ENCODE assay signal across 10 mouse cellular contexts in genomic region chr8:12755312-12755711, GRCm38 (mm10). TPM values are rescaled to one million over a fixed set of nuclear protein-coding genes. Genes with fewer than 3 reads are reported as not detected.
A peak's percentile ranks its signal among the peaks of the same experiment; 100 is the strongest.
DNase-seq lines count a peak whose midpoint lies in the region; ATAC-seq and TF ChIP-seq lines count a peak whose summit lies in the region.
"Had no signal": no experiment of that assay in that cellular context is flagged by ENCODE, and none has a peak within 500 bp of the region (broad histone marks: within the 10 kb centered on the region; RNA-seq: fewer than 3 reads in every experiment).

No protein-coding gene starts in this region.

- no peaks in the 10 kb centered on the region for H3K9me3 ChIP-seq in intestine, postnatal 0 days (ENCODE audit: control insufficient read depth)
- H3K9me3 ChIP-seq in intestine, embryonic 15.5 days = no peaks in the 10 kb centered on the region
- H3K9me3 ChIP-seq in MEL (replicated peaks; ENCODE audit: insufficient read depth, low read length) = no peaks in the 10 kb centered on the region
- no peaks in the 10 kb centered on the region for H3K9me3 ChIP-seq in lung, embryonic 16.5 days (ENCODE audit: control insufficient read depth, low read length)
- H3K9me3 ChIP-seq: hindbrain, embryonic 15.5 days had no signal

- no peak overlapping the region for H3K4me3 ChIP-seq in intestine, postnatal 0 days (ENCODE audit: low read depth, low read length)
- H3K4me3 ChIP-seq in intestine, embryonic 15.5 days (replicated peaks) = no peak overlapping the region
- no peak overlapping the region for H3K4me3 ChIP-seq in MEL (ENCODE audit: control insufficient read depth in 1 of 2, insufficient read depth in 1 of 2, low read depth in 2 of 2, low read length in 2 of 2)
- H3K4me3 ChIP-seq in lung, embryonic 16.5 days (ENCODE audit: low read length) = no peak overlapping the region
- H3K4me3 ChIP-seq: hindbrain, embryonic 15.5 days; myocyte had no signal

- TF ChIP-seq CTCF in intestine, postnatal 0 days (IDR thresholded peaks at IDR 0.05; ENCODE audit: low read depth) = peak; percentile 81
- TF ChIP-seq CTCF in MEL (IDR thresholded peaks at IDR 0.05 in 2 of 3, conservative IDR thresholded peaks at IDR 0.05 in 1 of 3; ENCODE audit: control insufficient read depth in 1 of 3, insufficient read depth in 1 of 3, low read depth in 2 of 3, low read length in 3 of 3, poor library complexity in 1 of 3, severe bottlenecking in 1 of 3) = peak; percentile 25 to 53 (median 40); a peak in 5 of 6 replicates
- no peak; the same call in 1 of the 2 replicates for TF ChIP-seq CTCF in brain, embryonic 14.5 days (IDR thresholded peaks at IDR 0.05; ENCODE audit: borderline replicate concordance, extremely low read depth, insufficient read depth, insufficient read length)

- peak; percentile 74 for DNase-seq in MEL (ENCODE audit: low read depth, low spot score)
- peak; percentile 46 for DNase-seq in brain, embryonic 14.5 days (ENCODE audit: low read depth)
- no peak for DNase-seq in urinary bladder, postnatal 4 days (ENCODE audit: low spot score in 2 of 2)
- no peak for DNase-seq in testis, postnatal 14 days (ENCODE audit: low spot score)
- DNase-seq in left cerebral cortex, adult 18-20 months (ENCODE audit: low spot score in 2 of 2) = no peak

- TF ChIP-seq POLR2A in MEL (IDR thresholded peaks at IDR 0.05; ENCODE audit: control insufficient read depth in 1 of 2, insufficient read depth in 1 of 2, low read depth in 1 of 2, low read length in 2 of 2, poor library complexity in 1 of 2) = no peak
- no peak for TF ChIP-seq POLR2A in brain, embryonic 14.5 days (IDR thresholded peaks at IDR 0.05; ENCODE audit: borderline replicate concordance, extremely low read depth, insufficient read depth, insufficient read length, poor library complexity, severe bottlenecking)

- peaks cover 8% of the 10 kb centered on the region for H3K79me2 ChIP-seq in MEL (ENCODE audit: control insufficient read depth, insufficient read depth, low read length, poor library complexity)

- TF ChIP-seq RAD21 in MEL (IDR thresholded peaks at IDR 0.05; ENCODE audit: low read depth, low read length) = peak; percentile 37

- no peaks in the 10 kb centered on the region for H3K4me1 ChIP-seq in intestine, postnatal 0 days (replicated peaks; ENCODE audit: control insufficient read depth, insufficient read depth, low read length)
- H3K4me1 ChIP-seq in intestine, embryonic 15.5 days (replicated peaks) = peaks cover 21% of the 10 kb centered on the region
- peaks cover 5 to 20% of the 10 kb centered on the region in 2 experiments for H3K4me1 ChIP-seq in MEL (ENCODE audit: control insufficient read depth in 1 of 2, insufficient read depth in 2 of 2, low read length in 2 of 2)
- H3K4me1 ChIP-seq in lung, embryonic 16.5 days (replicated peaks; ENCODE audit: control insufficient read depth, insufficient read depth, low read length) = peaks cover 5% of the 10 kb centered on the region; the same call in 1 of the 2 replicates

- no peaks in the 10 kb centered on the region for H3K36me3 ChIP-seq in intestine, postnatal 0 days (ENCODE audit: control insufficient read depth, insufficient read depth)
- no peaks in the 10 kb centered on the region for H3K36me3 ChIP-seq in intestine, embryonic 15.5 days
- H3K36me3 ChIP-seq in MEL (ENCODE audit: control insufficient read depth in 1 of 2, insufficient read depth in 2 of 2, low read length in 2 of 2) = peaks cover 0 to 11% of the 10 kb centered on the region in 2 experiments; a peak in 2 of 4 replicates
- no peaks in the 10 kb centered on the region for H3K36me3 ChIP-seq in lung, embryonic 16.5 days (ENCODE audit: control insufficient read depth, insufficient read depth, low read length)
- H3K36me3 ChIP-seq: hindbrain, embryonic 15.5 days had no signal

- no peak overlapping the region for H3K9ac ChIP-seq in intestine, postnatal 0 days (ENCODE audit: low read depth, low read length)
- no peak overlapping the region for H3K9ac ChIP-seq in intestine, embryonic 15.5 days
- no peak overlapping the region for H3K9ac ChIP-seq in MEL (ENCODE audit: control insufficient read depth, low read depth, low read length, poor library complexity, severe bottlenecking)
- no peak overlapping the region for H3K9ac ChIP-seq in lung, embryonic 16.5 days (ENCODE audit: low read length)
- H3K9ac ChIP-seq: hindbrain, embryonic 15.5 days had no signal

- WGBS in intestine, postnatal 0 days = 54% methylated on average over 2 of the region's 2 CpGs
- 68% methylated on average over 2 of the region's 2 CpGs for WGBS in intestine, embryonic 15.5 days
- WGBS in lung, embryonic 16.5 days = 31% methylated on average over 2 of the region's 2 CpGs

- no peak overlapping the region for H3K27ac ChIP-seq in intestine, postnatal 0 days (ENCODE audit: low read depth, low read length)
- H3K27ac ChIP-seq in intestine, embryonic 15.5 days = no peak overlapping the region
- no peak overlapping the region for H3K27ac ChIP-seq in MEL (ENCODE audit: control insufficient read depth, low read depth, low read length)
- peak overlapping the region; percentile 30; the same call in 1 of the 2 replicates for H3K27ac ChIP-seq in lung, embryonic 16.5 days (ENCODE audit: low read length)
- H3K27ac ChIP-seq: hindbrain, embryonic 15.5 days had no signal

- no peak for TF ChIP-seq EP300 in MEL (IDR thresholded peaks at IDR 0.05; ENCODE audit: low read depth in 1 of 2, low read length in 2 of 2)

- no peaks in the 10 kb centered on the region for H3K27me3 ChIP-seq in intestine, postnatal 0 days (replicated peaks; ENCODE audit: control insufficient read depth, insufficient read depth, low read length)
- no peaks in the 10 kb centered on the region for H3K27me3 ChIP-seq in intestine, embryonic 15.5 days (replicated peaks)
- peaks cover 0 to 14% of the 10 kb centered on the region in 2 experiments; a peak in 2 of 4 replicates for H3K27me3 ChIP-seq in MEL (ENCODE audit: control insufficient read depth in 1 of 2, insufficient read depth in 2 of 2, low read length in 2 of 2)
- no peaks in the 10 kb centered on the region for H3K27me3 ChIP-seq in lung, embryonic 16.5 days (ENCODE audit: control insufficient read depth, insufficient read depth, low read depth, low read length)
- H3K27me3 ChIP-seq: hindbrain, embryonic 15.5 days had no signal

- H3K4me2 ChIP-seq in intestine, postnatal 0 days (replicated peaks; ENCODE audit: low read depth) = no peak overlapping the region
- no peak overlapping the region for H3K4me2 ChIP-seq in intestine, embryonic 15.5 days (replicated peaks)
- no peak overlapping the region for H3K4me2 ChIP-seq in lung, embryonic 16.5 days (ENCODE audit: low read depth, low read length)

- ATAC-seq in intestine, postnatal 0 days = no peak
- no peak for ATAC-seq in intestine, embryonic 15.5 days
- ATAC-seq in lung, embryonic 16.5 days (ENCODE audit: low read depth) = 0 out of 2 replicates have a peak, but pooled peaks have one; percentile 22

TF ChIP-seq in MEL, 35 proteins besides CTCF, POLR2A, EP300 and RAD21:
- TF ChIP-seq KAT2A (conservative IDR thresholded peaks at IDR 0.05; ENCODE audit: low read depth, low read length) (no peak), GATA1 (IDR thresholded peaks at IDR 0.05; ENCODE audit: low read depth, low read length) (no peak), BHLHE40 (IDR thresholded peaks at IDR 0.05; ENCODE audit: borderline replicate concordance, low read depth, low read length) (no peak), MXI1 (IDR thresholded peaks at IDR 0.05; ENCODE audit: low read depth, low read length) (no peak), RCOR1 (IDR thresholded peaks at IDR 0.05; ENCODE audit: low read depth, low read length) (no peak), TBP (IDR thresholded peaks at IDR 0.05; ENCODE audit: low read depth, low read length) (0 out of 2 replicates have a peak, but pooled peaks have one; percentile 22), SMC3 (IDR thresholded peaks at IDR 0.05; ENCODE audit: low read depth, low read length) (peak; percentile 37)

RNA-seq across cellular contexts. Expression of gene Atp11a, which starts 1.5 kb away (rescaled TPM):
- 23.3 and 24.3 TPM in 2 replicates for polyA plus RNA-seq in intestine, postnatal 0 days (2015; fragmentation: Nextera tagmentation; extraction: Ambion mirVana)
- 15.9 and 18.6 TPM in 2 replicates for polyA plus RNA-seq in intestine, embryonic 15.5 days (2015; fragmentation: Nextera tagmentation; extraction: Ambion mirVana)
- total RNA-seq in MEL (2012; rRNA removed) = 20.4 and 20.9 TPM in 2 replicates
- polyA plus RNA-seq in MEL (2012; ENCODE audit: insufficient read depth in 1 of 2, insufficient read length in 2 of 2, low read depth in 1 of 2, low replicate concordance in 2 of 2, missing spikeins in 1 of 2) = 10 to 100 TPM in 1 of 2 experiments, not detected in 1; 39.7 TPM
- 56.0 and 57.7 TPM in 2 replicates for polyA plus RNA-seq in brain, embryonic 14.5 days (2012; rRNA removed)
- polyA plus RNA-seq in lung, embryonic 16.5 days (2015; fragmentation: Nextera tagmentation; extraction: Ambion mirVana) = 15.7 and 19.3 TPM in 2 replicates
- total RNA-seq in left cerebral cortex, adult 18-20 months (2021) = 10 to 100 TPM; 47.7 to 55.2 TPM

Comparison
In these comparisons a context has a peak if more than half of its experiments do, and no peak if none do; other contexts are left out.
1. DNase-seq: peak in MEL (single experiment) and brain, embryonic 14.5 days (single experiment); none in urinary bladder, postnatal 4 days (0 of 2), testis, postnatal 14 days (single experiment) and left cerebral cortex, adult 18-20 months (0 of 2).